Mouse (Mus musculus): ENCODE measurements around the gene Gab2.

Gene Gab2

DNA sequence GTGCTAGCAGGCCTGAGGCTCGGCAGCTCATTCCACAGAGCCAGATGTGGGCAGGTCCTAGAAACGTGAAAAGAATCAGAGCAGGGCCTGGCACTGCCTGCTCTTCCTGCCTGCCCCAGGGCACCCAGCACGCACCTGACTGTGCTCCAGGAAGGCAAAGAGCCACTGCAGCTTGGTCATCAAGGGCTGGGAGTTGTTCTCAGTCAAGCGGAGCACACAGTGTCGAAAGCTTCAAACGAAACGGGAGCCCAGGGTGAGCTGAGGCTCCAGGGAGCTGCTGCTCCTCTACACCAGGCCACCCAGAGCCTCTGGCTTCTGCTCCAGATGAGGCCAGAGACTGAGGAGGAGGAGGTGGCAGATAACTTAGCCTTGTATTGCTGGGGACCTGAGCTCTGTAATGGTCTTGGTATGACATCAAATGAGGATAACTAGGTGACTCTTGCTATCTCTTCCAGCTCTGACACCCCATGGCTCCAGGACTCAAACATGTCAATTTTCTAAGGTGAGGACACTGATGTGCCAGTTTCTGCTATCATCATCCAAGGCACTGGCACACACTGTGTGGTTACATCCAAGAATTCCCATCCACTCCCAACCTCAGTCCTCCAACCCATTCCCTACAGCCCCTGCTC, 232.1 kb downstream of the Gab2 start:
- no peak for DNase-seq (ENCODE audit: extremely low spot score, low spot score)

DNA sequence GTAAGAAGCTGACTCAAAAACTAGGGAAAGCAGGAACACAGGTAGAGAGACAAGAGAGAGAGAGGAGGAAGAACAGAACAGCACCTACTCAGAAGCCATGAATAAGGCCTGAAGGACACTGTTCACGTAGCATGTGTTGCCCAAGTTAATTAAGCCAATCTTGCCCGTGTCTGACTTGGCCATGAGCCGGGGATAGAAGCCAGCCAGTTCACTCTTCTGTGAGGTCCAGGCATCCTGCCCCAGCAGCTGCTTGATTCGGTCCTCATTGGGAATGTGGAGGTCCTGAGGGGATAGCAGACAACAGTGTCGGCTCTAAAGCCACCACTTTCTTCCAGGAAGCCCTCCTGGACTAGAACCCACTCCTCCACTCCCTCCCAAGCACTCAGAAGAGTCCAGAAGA, 233.3 kb downstream of the Gab2 start:
- DNase-seq (ENCODE audit: extremely low spot score, low spot score) = no peak

DNA sequence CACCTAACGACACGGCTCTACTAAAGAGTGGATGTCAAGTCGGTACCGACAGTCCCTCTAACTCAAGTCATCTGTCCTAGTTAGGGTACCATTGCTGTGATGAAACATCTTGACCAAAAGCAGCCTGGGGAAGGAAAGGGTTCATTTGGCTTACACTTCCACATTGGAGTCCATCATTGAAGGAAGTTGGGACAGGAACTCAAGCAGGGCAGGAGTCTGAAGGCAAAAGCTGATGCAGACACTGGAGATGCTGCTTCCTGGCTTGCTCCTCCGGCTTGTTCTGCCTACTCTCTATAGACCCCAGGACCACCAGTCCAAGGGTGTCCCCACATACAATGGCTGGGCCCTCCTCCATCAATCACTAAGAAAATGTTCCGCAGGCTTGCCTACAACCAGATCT, 234.3 kb downstream of the Gab2 start:
- no peak for DNase-seq (ENCODE audit: extremely low spot score, low spot score)

DNA sequence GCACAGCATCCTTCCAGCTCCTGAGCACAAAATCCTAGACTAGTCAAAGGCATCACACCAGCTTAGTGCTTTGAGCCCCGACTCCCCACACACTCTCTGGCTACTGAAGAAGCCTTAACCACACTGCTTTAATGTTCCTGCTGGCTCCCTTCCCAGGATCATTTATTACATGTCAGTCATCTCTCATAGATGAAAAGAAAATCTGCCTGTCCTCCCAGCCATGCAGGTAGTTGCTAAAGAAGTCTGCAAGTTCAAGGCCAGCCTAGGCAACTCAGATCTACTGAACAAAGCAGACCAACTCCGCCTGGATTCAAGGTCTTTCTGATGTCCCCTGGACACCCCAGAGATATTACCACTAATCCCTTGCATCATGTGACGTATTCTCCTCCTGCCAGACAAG, 236.3 kb downstream of the Gab2 start:
- DNase-seq (ENCODE audit: extremely low spot score, low spot score) = no peak

DNA sequence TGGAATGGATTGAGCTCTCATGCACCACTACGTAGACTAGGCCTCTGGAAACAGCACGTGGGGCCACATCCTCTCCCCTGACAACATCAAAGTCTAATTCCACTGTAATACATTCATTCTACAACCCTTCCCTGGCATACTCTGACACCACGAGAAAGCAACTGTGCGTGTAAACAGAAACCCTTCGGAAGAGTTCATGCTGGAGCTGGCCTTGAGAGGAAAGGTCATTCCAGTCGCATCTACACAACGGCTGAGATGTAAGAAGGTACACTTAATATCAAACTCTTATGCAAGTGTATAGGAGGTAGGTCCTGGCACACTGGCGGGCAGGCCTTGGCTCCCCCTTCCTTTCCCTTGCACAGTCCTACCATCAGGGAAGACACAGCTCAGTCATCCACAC, 243.0 kb downstream of the Gab2 start:
- DNase-seq (ENCODE audit: extremely low spot score, low spot score) = no peak

GRCm38 (mm10) chr7:97325156-97325985, 244.0 kb downstream of the Gab2 start:
- peak; percentile 35 for DNase-seq (ENCODE audit: extremely low spot score, low spot score)

GRCm38 (mm10) chr7:97327376-97327775, 246.0 kb downstream of the Gab2 start:
- DNase-seq (ENCODE audit: extremely low spot score, low spot score) = no peak

DNA sequence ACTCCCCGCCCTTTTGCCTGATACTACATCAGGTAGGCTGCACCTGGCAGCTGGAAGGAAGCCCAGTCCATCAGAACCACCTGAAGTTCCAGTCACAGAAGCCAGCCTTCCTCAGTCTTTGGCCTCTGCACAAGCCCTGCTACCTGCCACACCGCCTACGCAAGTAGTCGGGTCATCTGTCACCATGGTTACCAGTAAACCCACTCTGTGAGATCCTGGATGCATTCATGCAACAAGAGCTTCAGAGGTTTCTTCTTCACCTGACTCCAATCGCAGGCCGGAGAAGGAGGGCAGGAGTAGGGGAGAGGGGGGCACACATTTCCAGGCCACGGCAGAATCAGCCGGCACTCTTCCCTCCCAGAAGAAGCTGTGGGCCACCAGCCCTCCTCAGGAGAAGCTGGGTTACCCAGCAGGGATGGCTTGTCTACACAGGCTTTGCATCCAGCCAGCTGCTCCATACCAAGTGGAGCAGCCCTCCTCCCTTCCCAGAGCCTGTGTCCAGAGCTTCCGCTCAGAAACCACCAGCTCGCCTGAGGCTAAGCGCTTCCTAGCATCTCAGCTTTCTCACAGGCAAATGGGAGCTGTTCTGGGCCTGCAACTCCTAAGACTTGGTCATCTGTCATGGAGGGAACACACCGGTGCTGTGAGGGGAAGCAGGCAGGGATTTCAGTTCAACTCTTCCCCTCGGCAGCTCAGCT, 247.7 kb downstream of the Gab2 start:
- DNase-seq (ENCODE audit: extremely low spot score, low spot score) = no peak

DNA sequence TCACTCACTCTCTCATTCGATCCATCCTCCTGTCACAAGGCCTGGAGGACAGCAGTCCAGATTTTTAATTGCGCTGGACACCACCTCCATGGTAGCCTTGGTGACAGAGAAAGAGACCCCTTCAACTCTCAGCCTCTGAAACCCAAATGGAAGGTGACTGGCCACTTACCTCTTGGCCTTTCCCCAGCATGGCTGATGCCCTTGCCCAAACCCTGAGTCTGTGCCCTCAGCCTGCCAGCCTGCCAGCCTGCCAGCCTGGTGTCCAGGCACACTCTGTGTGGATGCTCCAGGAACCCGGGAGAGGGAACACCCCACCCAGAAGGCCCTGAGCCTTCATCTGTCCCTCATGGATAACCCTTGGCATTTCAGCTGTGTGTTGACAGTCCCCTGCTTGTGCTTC, 248.3 kb downstream of the Gab2 start:
- DNase-seq (ENCODE audit: extremely low spot score, low spot score) = no peak

DNA sequence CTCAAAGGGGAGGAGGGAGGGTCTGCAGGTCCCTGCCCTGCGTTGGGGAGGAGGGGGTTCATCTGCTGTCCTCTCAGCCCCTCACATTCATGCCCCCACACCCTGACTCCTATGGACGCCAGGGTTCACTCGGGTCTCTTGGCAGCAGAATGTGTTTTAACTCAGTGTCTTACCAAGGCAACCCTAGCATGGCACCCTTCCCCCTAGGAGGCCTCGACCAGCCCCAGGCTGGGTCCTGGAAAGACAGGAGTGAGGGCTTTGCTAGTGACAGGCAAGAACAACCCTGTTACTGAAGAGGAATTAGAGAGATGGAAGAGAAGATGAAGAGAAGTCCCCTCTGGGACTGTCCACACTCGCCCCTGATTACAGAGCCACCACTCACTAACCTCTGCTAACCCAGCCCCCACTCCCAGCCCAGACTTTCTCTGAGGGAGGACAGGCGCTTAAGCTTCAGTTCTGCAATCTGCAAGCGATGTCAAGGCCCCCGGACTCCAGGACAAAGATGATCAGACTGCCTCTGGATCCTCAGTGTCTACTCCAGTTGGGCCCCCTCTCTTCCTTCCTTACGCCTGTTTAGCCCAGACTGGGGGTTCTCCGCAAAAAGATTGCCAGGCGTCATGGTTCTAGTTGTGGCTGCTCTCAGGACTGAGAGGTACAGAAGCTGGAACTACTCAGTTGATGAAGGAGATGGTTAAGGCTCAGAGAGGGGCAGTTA, 249.7 kb downstream of the Gab2 start:
- DNase-seq (ENCODE audit: extremely low spot score, low spot score) = no peak

DNA sequence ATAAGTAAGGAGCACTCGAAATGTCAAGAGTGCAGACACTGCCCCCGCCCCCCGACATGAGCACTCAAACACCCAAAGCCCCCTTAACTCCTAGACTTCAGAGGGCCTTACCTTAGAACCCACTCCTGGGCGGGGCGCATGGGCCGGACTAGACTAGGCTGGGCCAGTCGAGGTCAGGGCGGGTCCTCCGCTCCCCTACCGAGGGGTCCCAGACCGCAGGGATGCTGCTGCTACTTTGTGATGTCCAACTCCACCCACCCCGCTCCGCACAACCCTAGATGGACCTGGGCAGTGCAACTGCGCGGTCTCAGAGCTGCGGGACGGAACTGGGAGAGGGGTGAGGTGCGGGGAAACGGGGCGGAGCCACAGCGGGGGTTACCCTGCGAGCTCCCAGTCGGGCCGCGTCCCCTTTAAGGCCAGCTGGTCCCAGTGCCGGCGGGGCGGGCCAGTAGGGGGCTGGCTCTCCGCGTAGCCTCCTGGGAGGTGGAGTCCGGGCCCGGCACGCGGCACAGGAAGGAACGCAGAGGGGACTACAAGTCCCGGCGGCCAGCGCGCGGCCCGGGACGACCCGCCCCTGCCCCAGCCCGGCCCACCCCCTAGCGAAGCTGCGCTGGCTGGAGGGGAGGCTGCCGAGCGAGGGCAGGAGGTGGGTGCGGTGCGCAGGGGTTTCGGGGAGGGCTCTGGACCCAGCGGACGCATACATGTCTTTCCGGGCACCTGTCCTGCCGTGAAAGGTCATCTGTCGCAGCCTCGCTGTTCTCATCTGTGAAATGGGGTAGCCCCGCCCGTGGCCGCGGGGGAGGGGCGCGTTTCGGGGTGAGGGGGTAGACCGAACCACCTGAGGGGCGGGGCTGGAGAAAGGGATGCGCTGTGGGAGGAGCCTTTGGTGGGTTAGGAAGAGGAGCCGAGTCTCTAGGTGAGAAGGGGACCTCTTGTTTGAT, 250.6 kb downstream of the Gab2 start, which contains the start of the genes Usp35 and Kctd21:
Usp35 (minus strand) TSS at position 295 of the 941 bp plus-strand sequence.
Kctd21 (plus strand) TSS at position 602 of the 941 bp plus-strand sequence.
- peak; percentile 96 for DNase-seq (ENCODE audit: extremely low spot score, low spot score)

- DNase-seq (ENCODE audit: extremely low spot score, low spot score) = no peak
These were observed 251.3 kb downstream of the Gab2 start for GRCm38 (mm10) chr7:97332667-97333041.

- DNase-seq (ENCODE audit: extremely low spot score, low spot score) = no peak
These were observed 251.9 kb downstream of the Gab2 start for GRCm38 (mm10) chr7:97333113-97333898.

DNA sequence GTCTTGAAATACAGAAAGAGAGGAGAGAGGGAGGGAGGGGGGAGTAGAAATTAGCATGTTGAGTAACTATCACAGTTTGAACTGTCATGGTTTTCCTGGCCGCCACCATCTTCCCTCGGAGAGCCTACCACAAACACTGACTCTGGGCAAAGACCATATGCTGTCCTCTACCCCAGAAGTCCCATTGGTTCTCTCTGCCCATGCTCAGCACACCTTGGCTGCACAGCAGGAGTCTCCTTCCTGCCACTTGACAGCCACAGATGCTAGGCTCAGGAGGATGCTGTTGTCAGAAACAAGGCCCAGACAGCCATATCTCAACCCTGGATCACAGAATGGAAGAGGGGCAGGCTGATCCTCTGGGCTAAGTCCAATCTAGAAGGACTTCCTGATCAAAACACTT, 253.0 kb downstream of the Gab2 start:
- DNase-seq (ENCODE audit: extremely low spot score, low spot score) = no peak

DNA sequence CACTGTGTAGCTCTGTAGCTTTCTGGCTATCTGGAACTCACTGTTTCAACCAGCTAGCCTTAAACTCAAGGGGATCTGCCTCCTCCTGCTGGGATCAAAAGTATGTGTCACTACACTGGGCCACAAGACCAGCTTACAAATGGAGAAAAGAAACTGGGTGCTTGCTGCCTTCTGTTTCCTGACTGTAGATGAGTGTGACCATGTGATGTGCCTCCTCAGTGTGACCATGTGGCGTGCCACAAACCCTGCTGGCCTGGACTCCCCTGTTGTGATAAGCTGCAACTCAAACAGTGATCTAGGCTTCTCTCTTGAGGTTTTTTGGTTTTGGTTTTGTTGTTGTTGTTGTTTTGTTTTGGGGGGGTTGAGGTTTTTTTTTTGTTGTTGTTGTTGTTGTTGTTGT, 255.3 kb downstream of the Gab2 start:
- no peak for DNase-seq (ENCODE audit: extremely low spot score, low spot score)

DNA sequence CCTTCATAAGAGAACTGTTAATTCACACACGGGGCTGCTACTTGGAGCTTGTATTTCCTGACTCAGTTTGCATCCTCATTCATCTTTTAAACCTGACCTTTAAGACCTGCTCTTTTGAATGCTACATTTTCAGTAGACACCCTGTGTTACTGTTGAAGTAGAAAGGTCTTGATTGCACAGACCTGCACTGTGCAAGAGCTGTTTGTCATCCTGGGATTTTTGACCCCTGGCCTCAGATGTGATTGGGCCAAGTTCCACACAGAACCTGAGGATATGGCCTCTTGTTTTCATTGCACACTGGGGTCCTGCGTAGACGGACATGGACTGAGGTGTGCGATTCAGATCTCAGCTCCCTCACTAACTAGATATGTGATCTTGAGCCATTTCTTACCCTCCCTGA, 257.2 kb downstream of the Gab2 start:
- no peak for DNase-seq (ENCODE audit: extremely low spot score, low spot score)

- no peak for DNase-seq (ENCODE audit: extremely low spot score, low spot score)
These were observed 258.2 kb downstream of the Gab2 start for GRCm38 (mm10) chr7:97339623-97340022.

DNA sequence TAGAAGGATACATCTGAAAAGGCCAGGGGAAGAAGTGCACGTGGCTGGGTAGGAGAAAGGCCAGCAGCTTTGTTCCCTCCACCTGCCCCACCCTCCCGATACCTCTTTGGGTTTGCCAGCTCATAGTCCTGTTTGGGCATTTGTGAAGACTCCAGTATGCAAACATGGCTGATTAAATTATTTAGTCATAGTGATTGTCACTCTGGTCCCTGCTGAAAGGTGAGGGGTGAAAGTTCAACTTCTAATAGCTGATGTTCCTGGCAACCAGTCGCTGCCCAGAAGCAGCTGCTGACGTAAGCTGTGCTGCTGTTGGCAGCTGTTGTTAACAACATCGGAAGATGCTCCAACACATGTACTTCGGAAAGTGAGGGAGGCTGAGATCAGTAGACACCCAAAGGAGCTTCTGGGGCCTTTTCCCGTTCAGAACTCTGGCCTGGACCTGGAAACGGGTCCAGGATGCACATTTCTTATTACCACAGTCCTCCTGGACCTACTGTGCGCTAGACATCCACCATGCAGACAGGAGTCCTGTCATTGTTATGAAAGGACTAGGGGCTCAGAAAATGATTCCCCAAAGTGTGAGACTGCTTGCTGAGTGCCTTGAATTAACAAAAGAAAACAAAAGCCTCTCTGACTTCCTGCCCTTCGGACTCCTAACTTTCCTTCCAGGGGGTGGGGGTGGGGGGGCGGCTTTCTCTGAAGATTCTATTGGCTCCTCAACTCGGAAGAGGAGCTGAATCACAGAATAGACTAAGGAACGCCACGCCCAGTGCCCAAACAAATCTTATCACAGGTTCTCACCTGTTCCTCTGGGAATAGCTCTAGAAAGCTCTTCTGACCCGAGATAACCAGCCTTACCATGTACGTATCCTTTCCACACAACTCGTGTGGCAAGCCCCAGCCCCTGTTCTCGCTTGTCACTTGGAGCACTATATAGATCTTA, 259.8 kb downstream of the Gab2 start:
- DNase-seq (ENCODE audit: extremely low spot score, low spot score) = no peak

GRCm38 (mm10) chr7:97342961-97343360, 261.6 kb downstream of the Gab2 start:
- no peak for DNase-seq (ENCODE audit: extremely low spot score, low spot score)

All from neural tube, embryonic 10.5 days (tissue).